Mouse (Mus musculus): ENCODE measurements around the gene Traf2. TPM values are rescaled to one million over a fixed set of nuclear protein-coding genes. Genes with fewer than 3 reads are reported as not detected.

The Traf2 gene
- polyA plus RNA-seq, 1 experiment from 2014 or later = 10.6 TPM

DNA sequence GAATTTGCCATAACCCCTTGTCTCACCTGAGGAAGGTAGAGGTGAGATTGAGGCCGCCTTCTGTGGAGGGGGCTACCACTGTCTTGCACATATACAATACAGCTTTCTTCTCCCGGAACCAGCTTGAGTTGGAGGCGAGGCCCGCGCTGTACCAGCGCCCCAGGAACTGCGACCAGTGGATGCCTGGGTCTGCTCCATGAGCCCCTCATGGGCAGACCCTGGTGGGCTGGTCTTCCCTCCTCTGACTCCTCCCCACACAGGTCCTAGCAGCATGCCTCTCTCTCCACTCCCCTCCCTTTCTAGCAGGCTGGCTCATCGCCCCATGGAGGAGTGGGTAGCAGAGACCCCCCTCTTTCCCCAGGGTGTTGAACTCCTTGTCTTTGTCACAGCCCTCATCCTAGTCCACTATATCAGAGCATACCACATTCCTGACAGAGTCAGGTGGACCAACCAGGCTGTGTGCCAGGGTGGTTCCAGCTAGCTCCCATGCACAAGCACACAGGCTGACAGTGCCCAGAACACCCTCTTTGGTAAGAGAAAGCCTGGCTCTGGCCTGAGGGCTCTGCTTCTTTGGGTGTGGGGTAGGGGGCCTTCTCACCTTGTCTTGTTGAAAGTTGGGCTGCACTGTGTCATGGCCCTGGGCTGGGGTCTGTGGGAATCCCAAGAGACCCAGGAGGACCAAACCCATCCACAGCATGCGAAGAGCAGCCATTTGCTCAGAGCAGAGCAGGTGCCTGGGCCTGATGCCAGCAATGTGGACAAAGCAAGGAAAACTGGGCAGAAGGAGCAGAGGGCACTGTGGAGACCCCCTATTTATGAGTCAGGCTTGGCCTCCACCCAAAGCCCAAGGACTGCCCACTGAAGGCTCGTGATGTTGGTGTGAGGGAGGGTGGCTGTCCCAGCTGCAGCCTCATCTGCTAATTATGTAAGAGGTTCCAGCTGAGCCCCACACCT, 77.5 kb downstream of the Traf2 start:
- Histone ChIP-seq H3K9me3 (ENCODE audit: low read length) (no peaks in the 10 kb centered on the region), H3K4me3 (ENCODE audit: low read depth, low read length) (no peak overlapping the region), H3K27me3 (ENCODE audit: insufficient read depth, low read length) (no peaks in the 10 kb centered on the region), H3K36me3 (replicated peaks; ENCODE audit: insufficient read depth, low read length) (no peaks in the 10 kb centered on the region), H3K9ac (replicated peaks) (no peak overlapping the region), H3K27ac (ENCODE audit: low read depth) (no peak overlapping the region), H3K4me1 (ENCODE audit: insufficient read depth) (peaks cover 10% of the 10 kb centered on the region; the same call in 1 of the 2 replicates), H3K4me2 (ENCODE audit: low read depth, low read length) (no peak overlapping the region)
- 62% methylated on average over 10 of the region's 10 CpGs for WGBS (ENCODE audit: insufficient replicate concordance)
- TF ChIP-seq EP300 (IDR thresholded peaks at IDR 0.05; ENCODE audit: low read depth) (no peak), CTCF (IDR thresholded peaks at IDR 0.05; ENCODE audit: low read depth) (no peak)
- DNase-seq (no peak), ATAC-seq (no peak)

Other genes starting within 250 kb of the Traf2 start
- gene Grin1, start 227.8 kb downstream of the Traf2 start, polyA plus RNA-seq (2015; fragmentation: Nextera tagmentation; extraction: Ambion mirVana) = not detected in 2 replicates
- gene Man1b1, start 214.6 kb downstream of the Traf2 start, polyA plus RNA-seq (2015; fragmentation: Nextera tagmentation; extraction: Ambion mirVana) = 15.7 and 16.5 TPM in 2 replicates
- gene Dpp7, start 190.6 kb downstream of the Traf2 start, polyA plus RNA-seq (2015; fragmentation: Nextera tagmentation; extraction: Ambion mirVana) = 12.8 and 15.4 TPM in 2 replicates
- gene Uap1l1, start 181.3 kb downstream of the Traf2 start, polyA plus RNA-seq (2015; fragmentation: Nextera tagmentation; extraction: Ambion mirVana) = 18.7 and 19.4 TPM in 2 replicates
- gene Sapcd2, start 174.6 kb downstream of the Traf2 start, polyA plus RNA-seq (2015; fragmentation: Nextera tagmentation; extraction: Ambion mirVana) = 5.5 and 7.4 TPM in 2 replicates
- 2.9 and 3.6 TPM in 2 replicates for gene Entpd2, start 151.1 kb downstream of the Traf2 start, polyA plus RNA-seq (2015; fragmentation: Nextera tagmentation; extraction: Ambion mirVana)
- gene Npdc1, start 147.6 kb downstream of the Traf2 start, polyA plus RNA-seq (2015; fragmentation: Nextera tagmentation; extraction: Ambion mirVana) = 5.2 and 5.4 TPM in 2 replicates
- gene Fut7, start 123.7 kb downstream of the Traf2 start, polyA plus RNA-seq (2015; fragmentation: Nextera tagmentation; extraction: Ambion mirVana) = 0.78 and 0.97 TPM in 2 replicates
- gene Abca2, start 118.2 kb downstream of the Traf2 start, polyA plus RNA-seq (2015; fragmentation: Nextera tagmentation; extraction: Ambion mirVana) = 0.71 and 0.87 TPM in 2 replicates
- 0.77 and 1.4 TPM in 2 replicates for gene Clic3, start 90.1 kb downstream of the Traf2 start, polyA plus RNA-seq (2015; fragmentation: Nextera tagmentation; extraction: Ambion mirVana)
- 14.7 and 17.1 TPM in 2 replicates for gene Paxx, start 85.8 kb downstream of the Traf2 start, polyA plus RNA-seq (2015; fragmentation: Nextera tagmentation; extraction: Ambion mirVana)
- 0.83 and 1.0 TPM in 2 replicates for gene Ptgds, start 76.9 kb downstream of the Traf2 start, polyA plus RNA-seq (2015; fragmentation: Nextera tagmentation; extraction: Ambion mirVana)
- gene Lcn12, start 53.0 kb downstream of the Traf2 start, polyA plus RNA-seq (2015; fragmentation: Nextera tagmentation; extraction: Ambion mirVana) = not detected in 2 replicates
- gene Fbxw5, start 46.2 kb downstream of the Traf2 start, polyA plus RNA-seq (2015; fragmentation: Nextera tagmentation; extraction: Ambion mirVana) = 26.7 and 26.9 TPM in 2 replicates
- 106 and 107 TPM in 2 replicates for gene C8g, start 45.2 kb downstream of the Traf2 start, polyA plus RNA-seq (2015; fragmentation: Nextera tagmentation; extraction: Ambion mirVana)
- gene Edf1, start 10.9 kb upstream of the Traf2 start, polyA plus RNA-seq (2015; fragmentation: Nextera tagmentation; extraction: Ambion mirVana) = 263 and 268 TPM in 2 replicates
- gene Mamdc4, start 27.9 kb upstream of the Traf2 start, polyA plus RNA-seq (2015; fragmentation: Nextera tagmentation; extraction: Ambion mirVana) = 0.07 and 0.09 TPM in 2 replicates
- 44.7 and 46.1 TPM in 2 replicates for gene Phpt1, start 28.3 kb upstream of the Traf2 start, polyA plus RNA-seq (2015; fragmentation: Nextera tagmentation; extraction: Ambion mirVana)
- gene Ajm1, start 34.8 kb upstream of the Traf2 start, polyA plus RNA-seq (2015; fragmentation: Nextera tagmentation; extraction: Ambion mirVana) = 0.02 TPM in 1 of 2 replicates, not detected in the other
- 11.0 and 13.5 TPM in 2 replicates for gene Rabl6, start 61.6 kb upstream of the Traf2 start, polyA plus RNA-seq (2015; fragmentation: Nextera tagmentation; extraction: Ambion mirVana)
- 0.19 and 0.28 TPM in 2 replicates for gene Ccdc183, start 70.7 kb upstream of the Traf2 start, polyA plus RNA-seq (2015; fragmentation: Nextera tagmentation; extraction: Ambion mirVana)
- 43.3 and 55.1 TPM in 2 replicates for gene Tmem141, start 75.1 kb upstream of the Traf2 start, polyA plus RNA-seq (2015; fragmentation: Nextera tagmentation; extraction: Ambion mirVana)
- 95.4 and 100 TPM in 2 replicates for gene Fcna, start 81.1 kb upstream of the Traf2 start, polyA plus RNA-seq (2015; fragmentation: Nextera tagmentation; extraction: Ambion mirVana)
- 0.18 TPM in 1 of 2 replicates, not detected in the other for gene Lcn8, start 106.2 kb upstream of the Traf2 start, polyA plus RNA-seq (2015; fragmentation: Nextera tagmentation; extraction: Ambion mirVana)
- gene Lcn5, start 111.0 kb upstream of the Traf2 start, polyA plus RNA-seq (2015; fragmentation: Nextera tagmentation; extraction: Ambion mirVana) = not detected in 2 replicates
- gene Lcn6, start 129.8 kb upstream of the Traf2 start, polyA plus RNA-seq (2015; fragmentation: Nextera tagmentation; extraction: Ambion mirVana) = not detected in 2 replicates
- not detected in 2 replicates for gene Lcn10, start 135.8 kb upstream of the Traf2 start, polyA plus RNA-seq (2015; fragmentation: Nextera tagmentation; extraction: Ambion mirVana)
- gene Obp2a, start 153.1 kb upstream of the Traf2 start, polyA plus RNA-seq (2015; fragmentation: Nextera tagmentation; extraction: Ambion mirVana) = not detected in 2 replicates
- 9.4 and 10.1 TPM in 2 replicates for gene Bmyc, start 159.8 kb upstream of the Traf2 start, polyA plus RNA-seq (2015; fragmentation: Nextera tagmentation; extraction: Ambion mirVana)
- gene Obp2b, start 190.1 kb upstream of the Traf2 start, polyA plus RNA-seq (2015; fragmentation: Nextera tagmentation; extraction: Ambion mirVana) = not detected in 2 replicates
- gene Lcn3, start 218.6 kb upstream of the Traf2 start, polyA plus RNA-seq (2015; fragmentation: Nextera tagmentation; extraction: Ambion mirVana) = not detected in 2 replicates
- gene Lcn11, start 230.1 kb upstream of the Traf2 start, polyA plus RNA-seq (2015; fragmentation: Nextera tagmentation; extraction: Ambion mirVana) = not detected in 2 replicates
- not detected in 2 replicates for gene Gm13539, start 235.3 kb upstream of the Traf2 start, polyA plus RNA-seq (2015; fragmentation: Nextera tagmentation; extraction: Ambion mirVana)

All from liver, postnatal 0 days (tissue).